Mouse (Mus musculus) liver, embryonic 12.5 days (tissue): ENCODE measurements at regions not wholly inside any gene's neighbourhood (a gene's known extent, or its start where the extent isn't known, plus 50 kb on each side); places are given as distances from the start of the nearest gene placed in this dataset.

Experiments used
- ATAC-seq: fragments of 200-750 bp; cut with Nextera tagmentation; 2 replicates; pipeline ENCODE4 v1.8.0; 2017; ENCODE audit warnings: moderate number of reproducible peaks, mild to moderate bottlenecking, moderate library complexity
- H3K27ac ChIP-seq: fragments of 300-500 bp; sonication (generic); 2 replicates; pipeline ENCODE4 v1.5.1; 2016; ENCODE audit warnings: mild to moderate bottlenecking
- H3K27me3 ChIP-seq: fragments of 300-500 bp; sonication (generic); replicated peaks from 2 replicates; pipeline ENCODE4 v1.6.1; 2016; ENCODE audit warnings: mild to moderate bottlenecking, moderate library complexity
- H3K36me3 ChIP-seq: fragments of 300-500 bp; sonication (generic); 2 replicates; pipeline ENCODE4 v1.6.1; 2016; ENCODE audit warnings: mild to moderate bottlenecking, moderate library complexity
- H3K4me1 ChIP-seq: fragments of 300-500 bp; sonication (generic); 2 replicates; pipeline ENCODE4 v1.6.1; 2016
- H3K4me2 ChIP-seq: fragments of 300-500 bp; sonication (generic); 2 replicates; pipeline ENCODE4 v1.6.1; 2016; ENCODE audit warnings: mild to moderate bottlenecking, moderate library complexity
- H3K4me3 ChIP-seq: fragments of 300-500 bp; sonication (generic); 2 replicates; pipeline ENCODE4 v1.5.1; 2016; ENCODE audit warnings: mild to moderate bottlenecking, moderate library complexity
- H3K9ac ChIP-seq: fragments of 300-500 bp; sonication (generic); 2 replicates; pipeline ENCODE4 v1.6.1; 2016; ENCODE audit warnings: mild to moderate bottlenecking, moderate library complexity
- H3K9me3 ChIP-seq: fragments of 300-500 bp; sonication (generic); replicated peaks from 2 replicates; pipeline ENCODE4 v1.6.1; 2016; ENCODE audit warnings: mild to moderate bottlenecking, moderate library complexity
- WGBS: fragments of 180-500 bp; shearing (Covaris S2); methylation state at CpG from one replicate; pipeline ENCODE4 v1.1.7; 2016; ENCODE audit not compliant: insufficient replicate concordance; 5-methylcytosine and 5-hydroxymethylcytosine counted together

- no peaks in the 10 kb centered on the region for H3K36me3 ChIP-seq
- H3K4me1 ChIP-seq: no peaks in the 10 kb centered on the region
- WGBS: 46% methylated on average over 8 of the region's 8 CpGs
- no peaks in the 10 kb centered on the region for H3K9me3 ChIP-seq
- no peak for ATAC-seq
- no peak overlapping the region for H3K9ac ChIP-seq
- H3K4me3 ChIP-seq: no peak overlapping the region
- no peak overlapping the region for H3K4me2 ChIP-seq
- no peaks in the 10 kb centered on the region for H3K27me3 ChIP-seq
- no peak overlapping the region for H3K27ac ChIP-seq
Observed at GRCm38 (mm10) chr11:17727258-17728034, 226.2 kb downstream of the Etaa1 start.

GRCm38 (mm10) chr11:17733075-17733474, 220.6 kb downstream of the Etaa1 start:
- Histone ChIP-seq H3K27ac (no peak overlapping the region), H3K4me3 (no peak overlapping the region), H3K4me1 (no peaks in the 10 kb centered on the region), H3K27me3 (no peaks in the 10 kb centered on the region), H3K9me3 (no peaks in the 10 kb centered on the region), H3K36me3 (no peaks in the 10 kb centered on the region), H3K4me2 (no peak overlapping the region), H3K9ac (no peak overlapping the region)
- 59% methylated on average over 4 of the region's 4 CpGs for WGBS
- ATAC-seq: no peak

GRCm38 (mm10) chr11:17734519-17734918, 219.2 kb downstream of the Etaa1 start:
- no peak for ATAC-seq
- H3K4me1 ChIP-seq: no peaks in the 10 kb centered on the region
- H3K36me3 ChIP-seq: no peaks in the 10 kb centered on the region
- no peak overlapping the region for H3K4me3 ChIP-seq
- H3K27ac ChIP-seq: no peak overlapping the region
- no peaks in the 10 kb centered on the region for H3K9me3 ChIP-seq
- H3K4me2 ChIP-seq: no peak overlapping the region
- no peaks in the 10 kb centered on the region for H3K27me3 ChIP-seq
- 56% methylated on average over 2 of the region's 2 CpGs for WGBS
- no peak overlapping the region for H3K9ac ChIP-seq

GRCm38 (mm10) chr11:17738879-17739278, 214.8 kb downstream of the Etaa1 start:
- ATAC-seq: no peak
- no peak overlapping the region for H3K4me2 ChIP-seq
- H3K4me3 ChIP-seq: no peak overlapping the region
- no peak overlapping the region for H3K9ac ChIP-seq
- no peaks in the 10 kb centered on the region for H3K4me1 ChIP-seq
- no peaks in the 10 kb centered on the region for H3K36me3 ChIP-seq
- H3K27me3 ChIP-seq: no peaks in the 10 kb centered on the region
- WGBS: 43% methylated on average over 5 of the region's 5 CpGs
- no peaks in the 10 kb centered on the region for H3K9me3 ChIP-seq
- no peak overlapping the region for H3K27ac ChIP-seq

GRCm38 (mm10) chr11:17743821-17744220, 209.9 kb downstream of the Etaa1 start:
- H3K9me3 ChIP-seq: no peaks in the 10 kb centered on the region
- ATAC-seq: no peak
- no peaks in the 10 kb centered on the region for H3K27me3 ChIP-seq
- H3K9ac ChIP-seq: no peak overlapping the region
- H3K4me2 ChIP-seq: no peak overlapping the region
- WGBS: 81% methylated on average over 1 of the region's 1 CpGs
- H3K27ac ChIP-seq: no peak overlapping the region
- H3K36me3 ChIP-seq: no peaks in the 10 kb centered on the region
- H3K4me1 ChIP-seq: no peaks in the 10 kb centered on the region
- no peak overlapping the region for H3K4me3 ChIP-seq

- no peaks in the 10 kb centered on the region for H3K27me3 ChIP-seq
- no peak overlapping the region for H3K4me3 ChIP-seq
- ATAC-seq: no peak
- no peak overlapping the region for H3K27ac ChIP-seq
- H3K9ac ChIP-seq: no peak overlapping the region
- H3K4me1 ChIP-seq: no peaks in the 10 kb centered on the region
- 45% methylated on average over 6 of the region's 6 CpGs for WGBS
- no peak overlapping the region for H3K4me2 ChIP-seq
- no peaks in the 10 kb centered on the region for H3K36me3 ChIP-seq
- no peaks in the 10 kb centered on the region for H3K9me3 ChIP-seq
Observed at GRCm38 (mm10) chr11:17750345-17750744, 203.3 kb downstream of the Etaa1 start.

GRCm38 (mm10) chr11:17759224-17759623, 194.5 kb downstream of the Etaa1 start:
- Histone ChIP-seq H3K27ac (no peak overlapping the region), H3K4me1 (no peaks in the 10 kb centered on the region), H3K4me3 (no peak overlapping the region), H3K4me2 (no peak overlapping the region), H3K27me3 (no peaks in the 10 kb centered on the region), H3K36me3 (no peaks in the 10 kb centered on the region), H3K9me3 (no peaks in the 10 kb centered on the region), H3K9ac (no peak overlapping the region)
- 40% methylated on average over 2 of the region's 2 CpGs for WGBS
- ATAC-seq: no peak

- Histone ChIP-seq H3K4me1 (no peaks in the 10 kb centered on the region), H3K36me3 (no peaks in the 10 kb centered on the region), H3K4me3 (no peak overlapping the region), H3K27ac (no peak overlapping the region), H3K27me3 (no peaks in the 10 kb centered on the region), H3K9ac (no peak overlapping the region), H3K4me2 (no peak overlapping the region), H3K9me3 (no peaks in the 10 kb centered on the region)
- no peak for ATAC-seq
- WGBS: 38% methylated on average over 1 of the region's 1 CpGs
Observed at GRCm38 (mm10) chr11:17763411-17763810, 190.3 kb downstream of the Etaa1 start.

- Histone ChIP-seq H3K27ac (no peak overlapping the region), H3K9me3 (no peaks in the 10 kb centered on the region), H3K4me1 (no peaks in the 10 kb centered on the region), H3K4me2 (no peak overlapping the region), H3K9ac (no peak overlapping the region), H3K4me3 (no peak overlapping the region), H3K36me3 (no peaks in the 10 kb centered on the region), H3K27me3 (no peaks in the 10 kb centered on the region)
- no peak for ATAC-seq
Observed at GRCm38 (mm10) chr11:17764146-17764545, 189.5 kb downstream of the Etaa1 start.

- ATAC-seq: no peak
- Histone ChIP-seq H3K9ac (no peak overlapping the region), H3K27me3 (no peaks in the 10 kb centered on the region), H3K4me3 (no peak overlapping the region), H3K9me3 (no peaks in the 10 kb centered on the region), H3K36me3 (no peaks in the 10 kb centered on the region), H3K4me1 (no peaks in the 10 kb centered on the region), H3K4me2 (no peak overlapping the region), H3K27ac (no peak overlapping the region)
Observed at GRCm38 (mm10) chr11:17768345-17768759, 185.3 kb downstream of the Etaa1 start.

- ATAC-seq: no peak
- Histone ChIP-seq H3K27ac (no peak overlapping the region), H3K36me3 (no peaks in the 10 kb centered on the region), H3K4me1 (no peaks in the 10 kb centered on the region), H3K9me3 (no peaks in the 10 kb centered on the region), H3K27me3 (no peaks in the 10 kb centered on the region), H3K4me3 (no peak overlapping the region), H3K9ac (no peak overlapping the region), H3K4me2 (no peak overlapping the region)
- WGBS: 28% methylated on average over 4 of the region's 4 CpGs
Observed at GRCm38 (mm10) chr11:17768837-17769466, 184.7 kb downstream of the Etaa1 start.

GRCm38 (mm10) chr11:17797632-17798031, 156.0 kb downstream of the Etaa1 start:
- Histone ChIP-seq H3K4me2 (no peak overlapping the region), H3K4me1 (no peaks in the 10 kb centered on the region), H3K9ac (no peak overlapping the region), H3K9me3 (no peaks in the 10 kb centered on the region), H3K36me3 (no peaks in the 10 kb centered on the region), H3K4me3 (no peak overlapping the region), H3K27ac (no peak overlapping the region), H3K27me3 (no peaks in the 10 kb centered on the region)
- no peak for ATAC-seq

- no peak overlapping the region for H3K4me3 ChIP-seq
- H3K9me3 ChIP-seq: no peaks in the 10 kb centered on the region
- H3K4me1 ChIP-seq: no peaks in the 10 kb centered on the region
- H3K27me3 ChIP-seq: no peaks in the 10 kb centered on the region
- no peak overlapping the region for H3K27ac ChIP-seq
- 57% methylated on average over 3 of the region's 3 CpGs for WGBS
- no peak overlapping the region for H3K4me2 ChIP-seq
- no peak overlapping the region for H3K9ac ChIP-seq
- no peak for ATAC-seq
- H3K36me3 ChIP-seq: no peaks in the 10 kb centered on the region
Observed at GRCm38 (mm10) chr11:17807851-17808250, 145.8 kb downstream of the Etaa1 start.
